Mouse (Mus musculus): ENCODE measurements around the gene Kcnq2. TPM values are rescaled to one million over a fixed set of nuclear protein-coding genes. Genes with fewer than 3 reads are reported as not detected.

Kcnq2 gene
- polyA plus RNA-seq, 1 experiment from 2014 or later = 0.42 TPM

- no peaks in the 10 kb centered on the region for H3K4me1 ChIP-seq (replicated peaks; ENCODE audit: control insufficient read depth, insufficient read depth)
- 40% methylated on average over 4 of the region's 4 CpGs for WGBS
- H3K27ac ChIP-seq (replicated peaks) = no peak overlapping the region
- H3K4me3 ChIP-seq (ENCODE audit: low read depth, low read length) = no peak overlapping the region
- TF ChIP-seq EP300 (optimal IDR thresholded peaks at IDR 0.05) (no peak), CTCF (IDR thresholded peaks at IDR 0.05; ENCODE audit: low read depth) (no peak)
- no peaks in the 10 kb centered on the region for H3K9me3 ChIP-seq (ENCODE audit: control insufficient read depth, low read length)
- ATAC-seq (ENCODE audit: low FRiP score, low TSS enrichment) = no peak
- no peaks in the 10 kb centered on the region for H3K27me3 ChIP-seq (ENCODE audit: control insufficient read depth, insufficient read depth, low read length)
- no peak for DNase-seq (ENCODE audit: low spot score)
- H3K9ac ChIP-seq (ENCODE audit: low read length) = no peak overlapping the region
- H3K36me3 ChIP-seq (ENCODE audit: control insufficient read depth, insufficient read depth, low read length) = no peaks in the 10 kb centered on the region
- no peak overlapping the region for H3K4me2 ChIP-seq (replicated peaks; ENCODE audit: low read depth)
Observed at GRCm38 (mm10) chr2:181083945-181084344, 51.2 kb downstream of the Kcnq2 start.

GRCm38 (mm10) chr2:181080886-181081285, 54.2 kb downstream of the Kcnq2 start:
- TF ChIP-seq CTCF (IDR thresholded peaks at IDR 0.05; ENCODE audit: low read depth) (no peak), EP300 (optimal IDR thresholded peaks at IDR 0.05) (no peak)
- Histone ChIP-seq H3K9me3 (ENCODE audit: control insufficient read depth, low read length) (no peaks in the 10 kb centered on the region), H3K4me2 (replicated peaks; ENCODE audit: low read depth) (no peak overlapping the region), H3K27ac (replicated peaks) (no peak overlapping the region), H3K27me3 (ENCODE audit: control insufficient read depth, insufficient read depth, low read length) (no peaks in the 10 kb centered on the region), H3K4me3 (ENCODE audit: low read depth, low read length) (no peak overlapping the region), H3K4me1 (replicated peaks; ENCODE audit: control insufficient read depth, insufficient read depth) (no peaks in the 10 kb centered on the region), H3K36me3 (ENCODE audit: control insufficient read depth, insufficient read depth, low read length) (no peaks in the 10 kb centered on the region), H3K9ac (ENCODE audit: low read length) (no peak overlapping the region)
- DNase-seq (ENCODE audit: low spot score) (peak; percentile 23), ATAC-seq (ENCODE audit: low FRiP score, low TSS enrichment) (no peak; the same call in 1 of the 2 replicates)
- WGBS = 52% methylated on average over 5 of the region's 5 CpGs

- H3K36me3 ChIP-seq (ENCODE audit: control insufficient read depth, insufficient read depth, low read length) = no peaks in the 10 kb centered on the region
- TF ChIP-seq EP300 (optimal IDR thresholded peaks at IDR 0.05) = no peak
- TF ChIP-seq CTCF (IDR thresholded peaks at IDR 0.05; ENCODE audit: low read depth) = no peak
- no peak overlapping the region for H3K27ac ChIP-seq (replicated peaks)
- no peaks in the 10 kb centered on the region for H3K9me3 ChIP-seq (ENCODE audit: control insufficient read depth, low read length)
- H3K4me2 ChIP-seq (replicated peaks; ENCODE audit: low read depth) = no peak overlapping the region
- H3K4me3 ChIP-seq (ENCODE audit: low read depth, low read length) = no peak overlapping the region
- no peaks in the 10 kb centered on the region for H3K4me1 ChIP-seq (replicated peaks; ENCODE audit: control insufficient read depth, insufficient read depth)
- no peak for ATAC-seq (ENCODE audit: low FRiP score, low TSS enrichment)
- WGBS = 83% methylated on average over 2 of the region's 2 CpGs
- no peaks in the 10 kb centered on the region for H3K27me3 ChIP-seq (ENCODE audit: control insufficient read depth, insufficient read depth, low read length)
- DNase-seq (ENCODE audit: low spot score) = no peak
- no peak overlapping the region for H3K9ac ChIP-seq (ENCODE audit: low read length)
Observed at GRCm38 (mm10) chr2:181079518-181079917, 55.6 kb downstream of the Kcnq2 start.

- no peak overlapping the region for H3K4me2 ChIP-seq (replicated peaks; ENCODE audit: low read depth)
- TF ChIP-seq EP300 (optimal IDR thresholded peaks at IDR 0.05) (no peak), CTCF (IDR thresholded peaks at IDR 0.05; ENCODE audit: low read depth) (no peak)
- no peak overlapping the region for H3K9ac ChIP-seq (ENCODE audit: low read length)
- ATAC-seq (ENCODE audit: low FRiP score, low TSS enrichment) (no peak), DNase-seq (ENCODE audit: low spot score) (no peak)
- 86% methylated on average over 2 of the region's 2 CpGs for WGBS
- no peaks in the 10 kb centered on the region for H3K9me3 ChIP-seq (ENCODE audit: control insufficient read depth, low read length)
- H3K36me3 ChIP-seq (ENCODE audit: control insufficient read depth, insufficient read depth, low read length) = no peaks in the 10 kb centered on the region
- no peak overlapping the region for H3K4me3 ChIP-seq (ENCODE audit: low read depth, low read length)
- no peak overlapping the region for H3K27ac ChIP-seq (replicated peaks)
- no peaks in the 10 kb centered on the region for H3K4me1 ChIP-seq (replicated peaks; ENCODE audit: control insufficient read depth, insufficient read depth)
- H3K27me3 ChIP-seq (ENCODE audit: control insufficient read depth, insufficient read depth, low read length) = no peaks in the 10 kb centered on the region
Observed at GRCm38 (mm10) chr2:181078908-181079307, 56.2 kb downstream of the Kcnq2 start.

- DNase-seq (ENCODE audit: low spot score) = no peak
- no peak for ATAC-seq (ENCODE audit: low FRiP score, low TSS enrichment)
- no peaks in the 10 kb centered on the region for H3K27me3 ChIP-seq (ENCODE audit: control insufficient read depth, insufficient read depth, low read length)
- TF ChIP-seq EP300 (optimal IDR thresholded peaks at IDR 0.05) (no peak), CTCF (IDR thresholded peaks at IDR 0.05; ENCODE audit: low read depth) (no peak)
- H3K27ac ChIP-seq (replicated peaks) = no peak overlapping the region
- 83% methylated on average over 12 of the region's 12 CpGs for WGBS
- no peak overlapping the region for H3K4me2 ChIP-seq (replicated peaks; ENCODE audit: low read depth)
- H3K36me3 ChIP-seq (ENCODE audit: control insufficient read depth, insufficient read depth, low read length) = no peaks in the 10 kb centered on the region
- H3K4me1 ChIP-seq (replicated peaks; ENCODE audit: control insufficient read depth, insufficient read depth) = no peaks in the 10 kb centered on the region
- no peaks in the 10 kb centered on the region for H3K9me3 ChIP-seq (ENCODE audit: control insufficient read depth, low read length)
- no peak overlapping the region for H3K4me3 ChIP-seq (ENCODE audit: low read depth, low read length)
- H3K9ac ChIP-seq (ENCODE audit: low read length) = no peak overlapping the region
Observed at GRCm38 (mm10) chr2:181075501-181075900, 59.6 kb downstream of the Kcnq2 start.

GRCm38 (mm10) chr2:181072403-181072714, 62.7 kb downstream of the Kcnq2 start:
- H3K4me3 ChIP-seq (ENCODE audit: low read depth, low read length) = no peak overlapping the region
- no peaks in the 10 kb centered on the region for H3K27me3 ChIP-seq (ENCODE audit: control insufficient read depth, insufficient read depth, low read length)
- ATAC-seq (ENCODE audit: low FRiP score, low TSS enrichment) (no peak; the same call in 1 of the 2 replicates), DNase-seq (ENCODE audit: low spot score) (no peak)
- H3K36me3 ChIP-seq (ENCODE audit: control insufficient read depth, insufficient read depth, low read length) = no peaks in the 10 kb centered on the region
- no peaks in the 10 kb centered on the region for H3K4me1 ChIP-seq (replicated peaks; ENCODE audit: control insufficient read depth, insufficient read depth)
- no peak overlapping the region for H3K27ac ChIP-seq (replicated peaks)
- no peak overlapping the region for H3K4me2 ChIP-seq (replicated peaks; ENCODE audit: low read depth)
- TF ChIP-seq CTCF (IDR thresholded peaks at IDR 0.05; ENCODE audit: low read depth) (no peak), EP300 (optimal IDR thresholded peaks at IDR 0.05) (no peak)
- WGBS = 4% methylated on average over 1 of the region's 1 CpGs
- H3K9ac ChIP-seq (ENCODE audit: low read length) = no peak overlapping the region
- H3K9me3 ChIP-seq (ENCODE audit: control insufficient read depth, low read length) = no peaks in the 10 kb centered on the region

All from stomach, postnatal 0 days (tissue).